Mouse (Mus musculus): ENCODE data around the gene Dusp27.

DNA sequence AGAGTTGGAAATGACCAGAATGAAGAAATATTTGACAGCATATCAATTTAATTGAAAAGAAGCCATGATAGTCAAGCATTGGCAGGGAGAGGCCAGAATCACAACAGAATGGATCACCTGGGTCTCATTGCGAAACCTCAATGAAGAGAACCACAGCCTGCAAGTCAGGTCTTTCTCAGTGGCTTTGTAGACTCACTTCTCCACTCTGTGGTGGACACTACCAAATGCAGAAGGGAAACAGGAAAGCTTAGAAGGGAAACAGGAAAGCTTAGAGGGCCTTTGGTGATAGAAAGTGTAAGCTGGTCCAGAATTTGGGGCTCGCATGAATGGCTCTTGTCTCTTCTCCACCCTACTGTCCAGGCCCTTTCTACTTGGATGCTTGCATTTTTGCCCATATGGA is 29.6 kb downstream of the Dusp27 start:
- TF ChIP-seq CTCF (conservative IDR thresholded peaks at IDR 0.05; ENCODE audit: low read length) (no peak), NANOG (IDR thresholded peaks at IDR 0.05; ENCODE audit: borderline replicate concordance, low read length) (no peak), POU5F1 (IDR thresholded peaks at IDR 0.05; ENCODE audit: borderline replicate concordance, low read length) (no peak)
